Mouse (Mus musculus) naive thymus-derived CD4-positive, alpha-beta T cell, adult 5 months (primary cell): ENCODE results near the gene Cacnb2. TPM values are rescaled to one million over a fixed set of nuclear protein-coding genes. Genes with fewer than 3 reads are reported as not detected.

Source experiments
- polyA plus RNA-seq: library from polyadenylated mRNA; unstranded; fragments of 100-300 nt; shearing (Covaris generic); gene quantifications from one replicate; pipeline ENCODE4 v1.2.1, GENCODE M21; 2017

The Cacnb2 gene
- 0.15 TPM for polyA plus RNA-seq

DNA sequence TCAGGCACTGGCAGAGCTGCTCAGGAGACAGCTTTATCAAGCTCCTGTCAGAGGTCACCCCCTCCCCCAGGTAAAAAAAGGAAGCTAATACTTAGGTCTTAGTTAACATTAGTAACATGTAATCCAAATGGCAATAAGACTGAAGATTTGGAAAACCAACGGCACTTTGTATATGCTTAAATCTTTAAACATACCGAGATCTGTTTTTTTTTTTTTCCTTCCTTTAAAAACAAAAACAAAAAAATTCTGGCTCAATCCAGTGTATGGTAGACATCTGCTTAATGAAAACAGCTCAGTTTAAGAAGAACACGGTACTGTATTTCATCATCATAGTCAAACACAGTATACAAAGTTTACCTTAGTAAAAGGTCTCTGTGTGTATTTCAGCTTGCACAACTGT is at the start of gene Cacnb2:
Gene Cacnb2, plus strand, starts transcription at position 301 of the 400 bp plus-strand sequence.

Other genes starting within 250 kb of the Cacnb2 start
- not detected for gene Slc39a12, start 214.8 kb upstream of the Cacnb2 start, polyA plus RNA-seq